Mouse (Mus musculus): ENCODE data around the gene Jazf1.

DNA sequence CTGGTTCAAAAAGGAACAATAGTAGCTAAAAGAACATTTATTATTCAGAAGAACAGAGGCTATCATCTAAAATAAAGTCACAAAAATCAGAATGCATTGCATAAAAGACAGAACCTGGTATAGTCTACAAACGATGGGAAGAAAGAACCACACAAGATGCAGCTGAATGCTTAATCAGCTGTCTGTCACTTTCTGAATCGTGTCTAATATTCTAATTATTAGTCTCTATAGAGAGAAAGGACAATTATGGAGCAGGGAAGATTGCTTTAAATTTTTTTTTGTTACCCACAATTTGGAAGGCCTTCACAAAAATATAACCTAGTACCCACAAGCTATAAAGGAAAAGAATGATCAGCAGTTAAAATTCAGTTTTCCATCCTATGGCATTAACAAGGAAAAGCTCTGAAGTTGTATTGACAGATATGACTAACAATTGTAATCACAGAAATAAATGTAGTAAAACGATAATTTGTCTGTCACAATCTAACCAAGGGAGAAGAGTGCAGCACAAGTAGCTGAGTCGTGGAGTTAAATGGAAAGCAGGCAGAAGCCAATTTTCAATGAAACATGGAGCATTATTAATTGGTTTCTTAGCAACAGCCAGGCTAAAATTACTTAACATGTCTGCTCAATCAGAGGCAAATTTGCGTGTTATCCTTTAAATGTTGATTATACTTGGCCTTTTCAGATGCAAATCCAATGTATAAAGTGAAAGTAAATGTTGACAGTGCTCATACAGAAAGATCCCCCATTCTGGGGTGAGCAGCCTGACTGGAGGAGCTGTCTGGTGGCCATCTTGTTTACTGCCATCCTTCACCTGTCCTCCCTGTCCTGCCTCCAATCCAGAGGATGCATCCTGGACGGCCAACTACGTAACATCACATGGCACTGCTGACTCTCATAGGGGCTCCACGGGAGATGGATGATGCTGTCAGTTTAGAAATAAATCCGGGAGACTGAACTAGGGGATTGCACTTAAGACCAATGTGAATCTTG is 53.7 kb downstream of the Jazf1 start:
- TF ChIP-seq CTCF (IDR thresholded peaks at IDR 0.05; ENCODE audit: low read depth): no peak
- TF ChIP-seq EP300 (IDR thresholded peaks at IDR 0.05; ENCODE audit: low read depth): no peak

Data from liver, embryonic 14.5 days (tissue).